Mouse (Mus musculus): ENCODE results near the gene Rplp2. TPM values are rescaled to one million over a fixed set of nuclear protein-coding genes. Genes with fewer than 3 reads are reported as not detected.
"Not testable (repeated sequence)": the region's sequence is repeated elsewhere in the genome, so short reads cannot be mapped to it uniquely, and the experiment has no call there.

The Rplp2 gene
- total RNA-seq, 4 experiments from 2014 or later, result 796 to 941 (median 846) TPM

- DNase-seq (ENCODE audit: low spot score), result no peak
Observed at GRCm38 (mm10) chr7:141443828-141444237, 3.3 kb upstream of the Rplp2 start, which contains the start of gene Pidd1. Gene Pidd1, minus strand, starts transcription at chr7:141444025.

GRCm38 (mm10) chr7:141446374-141446773, 796 bp upstream of the Rplp2 start:
- DNase-seq (ENCODE audit: low spot score), result not testable (repeated sequence)

- DNase-seq (ENCODE audit: low spot score), result no peak
Observed at GRCm38 (mm10) chr7:141451928-141452327, 4.8 kb downstream of the Rplp2 start.

- DNase-seq (ENCODE audit: low spot score), result no peak
Observed at GRCm38 (mm10) chr7:141453636-141454035, 6.5 kb downstream of the Rplp2 start.

GRCm38 (mm10) chr7:141454967-141455551, 7.9 kb downstream of the Rplp2 start, which contains the start of gene Pnpla2:
Gene Pnpla2, plus strand, starts transcription at chr7:141455198.
- peak; percentile 91 for DNase-seq (ENCODE audit: low spot score)

GRCm38 (mm10) chr7:141455610-141456314, 8.6 kb downstream of the Rplp2 start:
- peak; percentile 88 for DNase-seq (ENCODE audit: low spot score)

GRCm38 (mm10) chr7:141456739-141457138, 9.6 kb downstream of the Rplp2 start:
- DNase-seq (ENCODE audit: low spot score), result no peak

GRCm38 (mm10) chr7:141457236-141457635, 10.1 kb downstream of the Rplp2 start:
- DNase-seq (ENCODE audit: low spot score), result no peak

- DNase-seq (ENCODE audit: low spot score), result peak; percentile 44
Observed at GRCm38 (mm10) chr7:141457986-141458660, 11.0 kb downstream of the Rplp2 start.

- DNase-seq (ENCODE audit: low spot score), result no peak
Observed at GRCm38 (mm10) chr7:141458661-141459060, 11.5 kb downstream of the Rplp2 start.

GRCm38 (mm10) chr7:141459301-141459711, 12.1 kb downstream of the Rplp2 start:
- no peak for DNase-seq (ENCODE audit: low spot score)

- DNase-seq (ENCODE audit: low spot score), result no peak
Observed at GRCm38 (mm10) chr7:141460001-141460390, 12.8 kb downstream of the Rplp2 start.

- DNase-seq (ENCODE audit: low spot score), result no peak
Observed at GRCm38 (mm10) chr7:141460391-141461113, 13.4 kb downstream of the Rplp2 start, which contains the start of gene Cracr2b. Gene Cracr2b, plus strand, starts transcription at chr7:141461094.

GRCm38 (mm10) chr7:141461521-141462332, 14.6 kb downstream of the Rplp2 start:
- no peak for DNase-seq (ENCODE audit: low spot score)

- no peak for DNase-seq (ENCODE audit: low spot score)
Observed at GRCm38 (mm10) chr7:141462333-141462821, 15.2 kb downstream of the Rplp2 start.

GRCm38 (mm10) chr7:141463824-141464602, 16.8 kb downstream of the Rplp2 start:
- DNase-seq (ENCODE audit: low spot score), result peak; percentile 88

- DNase-seq (ENCODE audit: low spot score), result no peak
Observed at GRCm38 (mm10) chr7:141464603-141465201, 17.5 kb downstream of the Rplp2 start.

- no peak for DNase-seq (ENCODE audit: low spot score)
Observed at GRCm38 (mm10) chr7:141465388-141466044, 18.3 kb downstream of the Rplp2 start.

- DNase-seq (ENCODE audit: low spot score), result no peak
Observed at GRCm38 (mm10) chr7:141466045-141466394, 18.9 kb downstream of the Rplp2 start.

All from heart, adult 8-10 months (tissue).